Mouse (Mus musculus) NIH3T3 (cell line): ENCODE measurements at regions not wholly inside any gene's neighbourhood (a gene's known extent, or its start where the extent isn't known, plus 50 kb on each side); places are given as distances from the start of the nearest gene placed in this dataset.
"Not testable (repeated sequence)": the region's sequence is repeated elsewhere in the genome, so short reads cannot be mapped to it uniquely, and the experiment has no call there.

Experiments
- DNase-seq: peaks from one replicate; pipeline ENCODE4 v3.0.0-alpha.2; 2012; ENCODE audit warnings: low read depth

GRCm38 (mm10) chr15:25245631-25246030 lies 167.9 kb downstream of the Basp1 start:
- DNase-seq = no peak

GRCm38 (mm10) chr15:25237665-25238664 lies 175.6 kb downstream of the Basp1 start:
- DNase-seq = no peak

- no peak for DNase-seq
Measured at GRCm38 (mm10) chr15:25236191-25236723, 177.3 kb downstream of the Basp1 start.

GRCm38 (mm10) chr15:25234064-25234700 lies 179.4 kb downstream of the Basp1 start:
- no peak for DNase-seq

- DNase-seq = no peak
Measured at GRCm38 (mm10) chr15:25230213-25230612, 183.4 kb downstream of the Basp1 start.

GRCm38 (mm10) chr15:25229807-25230206 lies 183.8 kb downstream of the Basp1 start:
- no peak for DNase-seq

GRCm38 (mm10) chr15:25227496-25227895 lies 186.1 kb downstream of the Basp1 start:
- no peak for DNase-seq

GRCm38 (mm10) chr15:25225936-25226335 lies 187.6 kb downstream of the Basp1 start:
- DNase-seq = no peak

- DNase-seq = no peak
Measured at GRCm38 (mm10) chr15:25225431-25225830, 188.1 kb downstream of the Basp1 start.

GRCm38 (mm10) chr15:25221749-25222148 lies 191.8 kb downstream of the Basp1 start:
- DNase-seq = no peak

- no peak for DNase-seq
Measured at GRCm38 (mm10) chr15:25216375-25216774, 197.2 kb downstream of the Basp1 start.

- peak; percentile 23 for DNase-seq
Measured at GRCm38 (mm10) chr15:25202097-25202496, 211.5 kb downstream of the Basp1 start.

GRCm38 (mm10) chr15:25200249-25200648 lies 213.3 kb downstream of the Basp1 start:
- not testable (repeated sequence) for DNase-seq

- no peak for DNase-seq
Measured at GRCm38 (mm10) chr15:25187881-25188326, 225.7 kb downstream of the Basp1 start.

GRCm38 (mm10) chr15:25172755-25173154 lies 240.8 kb downstream of the Basp1 start:
- no peak for DNase-seq

- DNase-seq = no peak
Measured at GRCm38 (mm10) chr15:25146371-25146770, 267.2 kb downstream of the Basp1 start.

- DNase-seq = peak; percentile 35
Measured at GRCm38 (mm10) chr15:25144228-25144627, 269.3 kb downstream of the Basp1 start.

GRCm38 (mm10) chr15:25140389-25141181 lies 273.0 kb downstream of the Basp1 start:
- DNase-seq = peak; percentile 67

GRCm38 (mm10) chr15:25137091-25137490 lies 276.5 kb downstream of the Basp1 start:
- DNase-seq = no peak

GRCm38 (mm10) chr15:25135471-25136262 lies 277.9 kb downstream of the Basp1 start:
- DNase-seq = no peak

GRCm38 (mm10) chr15:25130096-25130495 lies 283.5 kb downstream of the Basp1 start:
- DNase-seq = no peak
